Mouse (Mus musculus): ENCODE data around the gene Wnt5b.
A peak's percentile ranks its signal among the peaks of the same experiment; 100 is the strongest.
"Not testable (repeated sequence)": the region's sequence is repeated elsewhere in the genome, so short reads cannot be mapped to it uniquely, and the experiment has no call there.

Wnt5b gene

DNA sequence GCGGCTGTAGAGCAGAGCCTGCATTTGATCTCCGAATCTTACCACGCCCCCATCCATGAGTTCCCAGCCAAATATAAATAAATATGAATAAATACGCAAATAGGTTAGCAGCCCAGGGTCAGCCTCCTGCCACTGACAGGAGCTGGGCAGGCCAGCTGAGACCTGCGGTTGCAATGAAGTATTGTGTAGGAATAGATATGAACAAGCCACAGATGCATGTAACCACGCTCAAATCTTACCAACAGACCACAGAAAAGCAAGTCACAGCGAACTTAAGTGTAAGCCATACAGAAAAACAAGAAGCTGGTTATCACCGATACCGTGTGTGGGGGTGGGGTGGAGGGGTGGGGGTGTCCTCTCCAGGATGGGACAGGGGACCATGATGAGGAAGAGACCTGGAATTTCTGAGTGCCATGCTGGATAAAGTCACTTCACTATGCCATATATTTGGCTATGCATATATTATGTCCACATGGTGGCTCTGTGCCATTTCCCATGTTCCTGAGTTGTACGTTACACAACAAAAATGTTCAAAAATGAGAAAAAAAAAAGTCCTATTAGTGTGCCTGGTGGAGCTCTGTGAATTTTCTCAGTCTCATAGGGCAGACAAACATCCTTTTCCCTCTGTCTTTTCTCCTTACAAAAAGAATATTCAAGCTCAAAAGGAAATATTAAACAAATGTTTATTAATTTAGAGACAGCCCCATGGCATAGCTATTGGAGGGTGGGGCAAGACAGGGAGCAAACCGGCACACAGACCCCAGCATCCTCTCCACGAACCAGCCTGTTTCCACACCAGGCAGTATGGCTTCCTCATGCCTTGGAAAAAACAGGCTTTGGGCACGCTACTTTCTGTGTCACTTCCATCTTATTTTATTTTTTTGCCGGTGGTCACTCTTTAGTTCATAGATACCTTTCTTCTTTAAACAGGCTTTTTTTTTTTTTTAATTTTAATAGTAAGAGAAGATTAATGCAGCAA, 92.9 kb downstream of the Wnt5b start:
- no peak for DNase-seq

DNA sequence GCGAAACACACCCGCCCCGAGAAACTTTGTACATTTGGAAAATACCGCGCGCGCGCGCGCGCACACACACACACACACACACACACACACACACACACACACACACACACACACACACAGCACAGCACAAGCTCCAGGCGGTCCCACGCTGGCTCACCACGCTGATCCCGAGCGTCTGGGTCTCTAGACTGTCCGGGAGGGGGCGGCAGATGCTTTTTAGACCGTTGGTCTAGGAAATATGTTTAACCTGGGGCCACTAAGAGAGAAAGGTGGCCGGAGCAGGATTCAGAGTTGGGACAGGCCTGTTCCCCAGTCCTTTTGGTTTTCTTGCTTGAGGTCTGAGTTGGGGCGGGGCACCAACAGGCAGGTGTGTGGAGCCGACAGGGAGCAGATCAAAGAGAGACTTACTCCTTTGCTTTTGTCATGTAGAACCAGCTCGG, 95.1 kb downstream of the Wnt5b start:
- DNase-seq: peak; percentile 83 to 92

DNA sequence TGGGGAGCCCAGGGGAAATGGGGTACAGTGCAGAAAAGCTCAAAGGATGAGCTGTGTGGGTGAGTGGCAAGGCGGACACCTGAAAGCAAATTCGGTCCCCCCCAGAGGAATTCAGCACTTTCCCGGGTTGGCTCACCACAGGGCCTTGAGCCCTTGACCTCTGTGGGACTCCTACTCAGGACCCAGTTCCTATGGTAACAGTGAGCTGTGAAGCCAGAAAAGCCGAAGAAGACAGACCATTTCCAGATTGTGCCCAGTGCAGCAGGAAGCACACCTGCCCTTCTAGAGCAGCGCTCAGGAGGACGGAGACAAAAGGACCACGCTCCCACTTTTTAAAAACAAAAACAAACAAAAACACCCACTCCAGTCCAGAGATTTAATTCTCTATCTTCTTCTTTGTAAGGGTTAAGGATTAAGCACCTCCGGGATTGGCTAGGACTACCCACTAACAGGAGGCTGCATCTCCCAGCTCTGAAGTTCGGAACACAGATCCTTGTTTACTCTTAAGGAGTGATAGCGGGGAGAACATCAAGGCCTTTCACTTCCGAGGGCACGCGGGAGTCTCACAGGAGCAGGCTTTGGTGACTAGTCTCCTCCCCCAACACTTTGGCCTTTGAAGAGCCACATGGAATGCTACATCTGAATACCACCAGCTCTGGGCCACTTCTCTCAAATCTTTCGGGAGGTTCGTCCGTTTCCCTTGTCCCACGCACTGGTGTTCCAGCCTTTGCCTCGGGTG, 95.7 kb downstream of the Wnt5b start:
- peak in 1 of 2 experiments; percentile 41 for DNase-seq

DNA sequence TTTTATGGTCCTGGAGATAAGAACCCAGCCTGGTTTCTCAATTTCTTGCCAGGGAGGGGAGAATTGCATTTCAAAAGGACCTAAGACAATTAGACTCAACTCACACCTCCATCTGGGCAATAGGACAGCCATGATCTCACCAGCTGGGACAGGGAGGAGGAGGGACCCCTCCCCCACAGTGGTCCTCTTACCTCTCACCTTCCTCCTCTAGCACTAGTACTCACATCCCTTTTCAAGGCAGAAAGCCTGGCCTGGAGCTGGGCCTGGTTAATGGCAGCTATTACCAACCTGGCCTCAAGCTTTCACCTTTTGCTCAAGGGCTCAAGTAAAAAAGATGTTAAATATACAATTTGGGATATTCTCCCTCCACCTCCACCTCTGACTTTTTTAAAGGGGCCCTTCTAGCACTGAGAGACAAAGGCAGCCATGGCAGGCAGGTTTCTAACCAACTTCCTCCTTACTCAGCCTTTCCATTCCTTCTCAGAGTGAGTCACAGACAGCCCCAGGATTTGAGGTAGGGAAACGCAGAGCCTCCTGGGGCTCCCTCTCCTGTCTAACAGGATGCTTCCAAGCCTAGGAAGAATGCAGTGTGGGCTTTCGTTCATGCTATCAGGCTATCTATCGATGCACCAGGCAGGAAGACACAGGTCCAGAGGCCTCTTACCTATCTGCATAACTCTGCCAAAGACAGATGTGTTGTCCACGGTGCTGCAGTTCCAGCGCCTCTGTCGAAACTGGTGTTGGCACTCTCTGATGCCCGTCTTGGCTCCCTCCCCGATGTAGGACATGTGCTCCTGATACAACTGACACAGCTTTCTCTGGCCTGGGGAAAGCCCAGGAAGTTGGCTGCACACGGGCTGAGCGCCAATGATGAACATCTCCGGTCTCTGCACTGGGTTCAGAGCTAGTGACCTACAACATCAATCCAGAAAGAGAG, 98.2 kb downstream of the Wnt5b start:
- DNase-seq: no peak

DNA sequence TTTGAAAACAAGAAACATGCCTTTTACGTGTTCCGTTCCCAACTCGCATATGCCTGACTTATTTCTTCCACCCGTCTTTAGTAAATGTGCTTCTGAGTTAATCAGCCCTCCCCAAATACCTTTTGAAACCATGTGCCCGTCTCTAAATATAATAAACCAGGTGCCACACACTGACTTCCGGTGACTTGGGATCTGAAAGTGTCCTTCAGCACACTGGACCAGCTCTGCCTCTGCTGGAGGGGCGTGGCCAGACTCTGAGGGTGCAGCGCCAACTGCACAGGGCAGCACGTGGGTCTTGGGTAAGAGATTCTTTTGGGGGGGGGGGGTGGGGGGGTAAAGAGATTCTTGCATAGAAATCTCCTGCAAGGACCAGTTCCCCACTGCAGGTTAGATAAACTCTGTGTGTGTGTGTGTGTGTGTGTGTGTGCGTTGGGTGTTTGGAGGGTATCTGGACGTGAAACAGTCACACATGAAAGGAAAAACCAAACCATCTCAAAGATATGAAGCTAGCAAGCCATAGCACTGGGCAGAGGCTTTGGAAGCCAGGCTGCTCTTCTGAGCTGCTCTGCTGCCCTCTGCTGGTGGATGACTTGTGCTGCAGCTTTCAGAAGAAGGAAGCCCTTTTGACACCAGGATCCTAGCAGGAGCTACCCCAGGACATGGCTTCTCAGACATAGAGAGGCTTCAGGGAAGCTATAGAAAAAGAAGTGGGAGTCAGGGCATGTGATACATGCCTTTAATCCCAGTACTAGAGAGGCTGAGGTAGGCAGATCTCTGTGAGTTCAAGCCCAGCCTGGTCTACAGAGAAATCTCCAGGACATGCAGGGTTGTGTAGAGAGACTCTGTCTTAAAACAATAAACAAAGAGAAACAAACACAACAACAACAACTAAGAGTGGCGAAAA, 100.2 kb downstream of the Wnt5b start:
- DNase-seq: peak; percentile 79 to 92

DNA sequence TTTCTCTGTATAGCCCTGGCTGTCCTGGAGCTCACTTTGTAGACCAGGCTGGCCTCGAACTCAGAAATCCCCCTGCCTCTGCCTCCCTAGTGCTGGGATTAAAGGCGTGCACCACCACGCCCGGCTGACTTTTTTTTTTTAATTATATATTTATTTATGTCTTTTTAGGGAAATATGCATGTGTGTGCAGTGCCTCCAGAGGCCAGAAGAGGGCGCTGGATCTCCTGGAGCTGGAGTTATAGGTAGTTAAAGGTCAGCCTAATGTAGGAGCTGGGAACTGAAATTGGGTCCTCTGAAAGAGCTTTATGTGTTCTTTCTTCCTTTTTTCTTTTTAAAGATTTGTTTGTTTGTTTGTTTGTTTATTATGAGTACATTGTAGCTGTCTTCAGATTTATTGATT, 101.4 kb downstream of the Wnt5b start:
- DNase-seq: not testable (repeated sequence)

DNA sequence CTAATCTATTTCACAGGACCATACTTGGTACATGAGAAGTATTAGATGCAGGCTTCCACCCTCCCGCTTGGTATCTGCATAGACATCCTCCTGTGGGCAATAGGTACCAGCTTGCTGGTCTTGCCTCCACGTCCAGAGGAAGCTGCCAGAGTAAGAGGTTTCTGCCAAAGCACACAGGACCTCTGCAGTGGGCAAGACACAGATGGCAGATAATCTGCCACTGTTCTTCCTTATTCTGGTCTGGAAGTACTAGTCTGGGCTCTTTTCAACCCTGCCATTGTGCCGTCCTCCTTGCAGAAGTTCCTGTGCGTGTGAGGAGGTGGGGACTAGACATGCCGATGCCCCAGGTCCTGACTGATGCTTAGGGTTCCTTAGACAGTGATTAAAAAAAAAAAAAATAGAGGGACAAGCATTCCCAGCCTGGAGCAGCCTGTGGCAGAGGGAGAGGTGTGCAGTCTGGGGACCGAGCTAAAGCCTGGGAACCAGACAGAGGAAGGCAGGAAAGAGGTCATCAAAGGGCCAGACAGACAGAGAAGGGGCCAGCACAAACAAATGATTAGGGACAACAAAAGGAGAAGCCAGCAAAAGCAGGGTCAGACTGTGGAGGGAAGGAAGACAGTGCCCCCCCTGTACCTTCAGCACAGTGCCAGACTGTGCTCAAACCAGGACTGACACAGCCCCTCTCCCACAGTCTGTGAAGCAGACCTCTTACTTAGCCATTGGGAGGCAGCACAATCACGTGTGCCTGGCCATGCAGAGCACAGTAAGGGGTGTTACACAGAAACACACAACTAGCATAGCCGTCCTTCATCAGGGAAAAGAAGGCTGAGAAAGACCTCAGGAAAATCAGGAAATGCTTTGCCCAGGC, 106.0 kb downstream of the Wnt5b start:
- DNase-seq: no peak

DNA sequence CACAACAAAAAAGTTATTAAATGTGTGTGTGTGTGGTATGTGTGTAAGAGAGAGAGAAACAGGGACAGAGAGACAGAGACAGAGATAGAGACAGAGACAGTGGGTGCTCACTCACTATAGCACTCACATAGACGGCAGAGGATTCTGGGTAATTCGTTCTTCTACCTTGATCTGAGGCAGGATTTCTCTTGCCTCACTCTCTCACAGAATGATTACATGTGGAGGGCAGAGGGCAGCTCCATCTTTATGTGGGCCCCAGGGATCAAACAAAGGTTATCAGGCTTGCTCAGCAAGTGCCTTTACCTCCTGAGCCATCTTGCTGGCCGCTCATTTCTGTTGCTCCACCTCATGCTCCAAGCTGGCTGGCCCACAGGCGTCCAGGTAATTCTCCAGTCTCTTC, 109.8 kb downstream of the Wnt5b start:
- no peak for DNase-seq

DNA sequence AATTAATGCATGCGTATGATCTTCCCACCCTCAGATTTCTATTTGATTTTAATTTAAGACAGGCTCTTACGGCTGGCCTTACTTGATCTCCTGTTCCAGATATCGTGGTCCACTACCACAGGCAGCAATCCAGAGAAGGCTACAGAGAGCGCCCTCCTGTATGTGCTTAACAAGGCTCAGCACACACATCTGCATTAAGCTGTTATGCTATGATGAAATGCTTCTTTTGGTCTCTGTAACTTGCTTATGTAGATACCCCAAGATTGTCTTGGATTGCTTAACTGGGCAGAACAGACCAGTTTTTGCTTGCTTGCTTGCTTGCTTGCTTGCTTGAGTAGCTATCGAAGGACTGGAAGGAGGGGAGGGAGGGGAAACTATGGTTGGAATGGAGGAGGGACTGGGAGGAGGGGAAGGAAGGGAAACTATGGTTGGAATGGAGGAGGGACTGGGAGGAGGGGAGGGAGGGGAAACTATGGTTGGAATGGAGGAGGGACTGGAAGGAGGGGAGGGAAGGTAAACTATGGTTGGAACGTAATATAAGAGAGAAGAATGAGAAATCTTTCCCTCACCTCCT, 112.3 kb downstream of the Wnt5b start:
- DNase-seq: peak in 1 of 2 experiments; percentile 53

DNA sequence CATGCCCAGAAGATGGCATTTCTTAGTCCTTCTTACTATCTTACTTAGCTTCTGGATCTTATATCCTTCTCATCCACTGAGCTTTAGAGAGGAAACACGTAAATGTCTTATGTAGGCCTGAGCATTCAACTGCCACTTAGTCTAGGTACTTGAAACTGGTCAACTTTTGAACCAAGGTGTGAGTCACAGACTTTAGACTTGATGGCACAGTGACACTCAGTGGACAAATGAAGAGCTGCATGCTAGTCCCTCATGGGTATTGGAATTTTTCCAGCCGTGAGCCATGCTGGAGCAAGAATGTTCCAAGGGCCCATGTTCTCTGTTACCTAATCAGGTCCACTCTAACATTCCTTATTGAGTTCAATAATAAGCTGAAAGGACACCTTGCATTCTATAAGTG, 113.6 kb downstream of the Wnt5b start:
- DNase-seq: peak; percentile 75 to 84

DNA sequence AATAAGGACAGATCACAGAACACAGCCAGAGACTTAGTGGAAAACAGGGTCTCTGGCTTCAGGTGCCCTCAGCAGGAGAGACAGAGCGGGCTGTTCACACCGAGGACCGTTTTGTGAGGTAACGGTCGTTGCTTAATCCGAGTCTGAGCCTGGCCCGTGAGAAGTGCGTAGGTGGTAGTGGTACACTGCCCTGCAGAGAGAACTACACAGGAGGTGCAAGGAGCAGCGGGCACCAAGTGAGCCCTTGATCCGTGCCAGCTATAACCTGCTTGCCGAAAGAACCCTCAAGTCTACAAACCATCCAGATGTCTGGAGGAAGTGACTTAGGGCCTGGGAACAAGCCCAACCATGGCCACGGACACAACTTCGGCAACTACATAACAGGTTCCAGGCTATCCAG, 114.8 kb downstream of the Wnt5b start:
- no peak for DNase-seq

DNA sequence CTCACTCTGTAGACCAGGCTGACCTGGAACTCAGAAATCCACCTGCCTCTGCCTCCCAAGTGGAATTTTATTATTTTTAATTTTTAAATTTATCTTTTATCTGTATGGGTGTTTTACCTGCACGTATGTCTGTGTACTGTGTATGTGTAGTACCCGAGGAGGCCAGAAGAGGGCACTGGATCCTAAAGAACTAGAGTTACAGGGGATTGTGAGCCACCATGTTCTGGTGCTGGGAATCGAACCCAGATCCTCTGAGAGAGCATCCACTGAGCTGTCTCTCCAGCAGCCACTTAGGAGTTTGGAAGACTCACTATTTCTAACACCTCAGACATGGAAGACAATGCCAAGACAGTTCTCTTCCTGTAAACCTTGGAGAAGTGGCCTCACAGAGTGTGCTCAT, 115.5 kb downstream of the Wnt5b start:
- DNase-seq: peak in 1 of 2 experiments; percentile 65

DNA sequence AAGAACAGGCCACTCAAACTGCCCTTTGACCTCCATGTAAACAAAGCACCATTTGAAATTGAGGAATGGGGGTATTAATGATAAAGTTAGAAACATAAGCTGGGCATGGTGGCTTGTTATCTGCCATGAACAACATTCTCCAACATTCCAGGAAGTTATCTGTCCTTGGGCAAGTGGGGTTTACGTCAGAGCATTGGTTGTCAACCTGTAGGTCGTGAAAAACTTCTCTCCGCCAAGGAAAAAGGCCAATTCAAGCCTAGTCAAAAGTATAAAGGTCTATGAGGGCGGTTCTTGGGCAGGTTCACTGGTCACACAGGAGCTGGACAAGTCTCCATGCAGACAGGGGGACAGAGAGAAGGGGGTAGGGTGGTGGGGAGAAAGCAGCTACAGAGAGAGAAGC, 123.1 kb downstream of the Wnt5b start:
- peak; percentile 31 to 41 for DNase-seq

DNA sequence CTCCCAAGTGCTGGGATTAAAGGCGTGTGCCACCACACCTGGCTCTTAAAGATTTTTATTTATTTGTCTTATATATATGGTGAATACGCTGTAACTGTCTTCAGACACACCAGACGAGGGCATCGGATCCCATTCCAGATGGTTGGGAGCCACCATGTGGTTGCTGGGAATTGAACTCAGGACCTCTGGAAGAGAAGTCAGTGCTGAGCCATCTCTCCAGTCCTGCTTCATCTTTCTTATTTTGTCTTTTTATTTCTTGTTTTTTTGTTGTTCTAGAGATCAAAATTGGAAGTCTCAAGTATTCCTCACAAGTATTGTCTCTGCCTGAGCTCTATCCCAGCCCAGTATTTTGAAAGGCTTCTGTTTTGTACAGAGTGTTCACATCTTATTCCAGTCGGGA, 123.8 kb downstream of the Wnt5b start:
- no peak for DNase-seq

DNA sequence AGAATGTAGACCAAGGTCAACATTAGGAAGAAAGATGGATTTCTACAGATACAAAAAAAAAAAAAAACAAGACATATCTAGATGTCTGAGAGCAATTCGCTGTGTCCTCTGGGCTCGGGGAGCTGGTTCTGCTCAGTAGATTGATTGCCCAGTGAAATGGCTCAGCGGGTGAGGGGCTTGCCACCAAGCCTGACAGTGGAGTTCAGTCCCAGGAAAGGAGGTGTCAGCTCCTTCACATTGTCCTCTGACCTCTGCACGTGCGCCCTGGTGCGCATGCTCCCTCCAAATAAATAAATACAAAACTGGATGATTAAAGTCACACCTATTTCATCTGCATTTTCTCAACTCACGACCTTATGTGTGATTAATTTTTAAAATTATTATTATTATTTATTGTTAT, 124.7 kb downstream of the Wnt5b start:
- DNase-seq: no peak

DNA sequence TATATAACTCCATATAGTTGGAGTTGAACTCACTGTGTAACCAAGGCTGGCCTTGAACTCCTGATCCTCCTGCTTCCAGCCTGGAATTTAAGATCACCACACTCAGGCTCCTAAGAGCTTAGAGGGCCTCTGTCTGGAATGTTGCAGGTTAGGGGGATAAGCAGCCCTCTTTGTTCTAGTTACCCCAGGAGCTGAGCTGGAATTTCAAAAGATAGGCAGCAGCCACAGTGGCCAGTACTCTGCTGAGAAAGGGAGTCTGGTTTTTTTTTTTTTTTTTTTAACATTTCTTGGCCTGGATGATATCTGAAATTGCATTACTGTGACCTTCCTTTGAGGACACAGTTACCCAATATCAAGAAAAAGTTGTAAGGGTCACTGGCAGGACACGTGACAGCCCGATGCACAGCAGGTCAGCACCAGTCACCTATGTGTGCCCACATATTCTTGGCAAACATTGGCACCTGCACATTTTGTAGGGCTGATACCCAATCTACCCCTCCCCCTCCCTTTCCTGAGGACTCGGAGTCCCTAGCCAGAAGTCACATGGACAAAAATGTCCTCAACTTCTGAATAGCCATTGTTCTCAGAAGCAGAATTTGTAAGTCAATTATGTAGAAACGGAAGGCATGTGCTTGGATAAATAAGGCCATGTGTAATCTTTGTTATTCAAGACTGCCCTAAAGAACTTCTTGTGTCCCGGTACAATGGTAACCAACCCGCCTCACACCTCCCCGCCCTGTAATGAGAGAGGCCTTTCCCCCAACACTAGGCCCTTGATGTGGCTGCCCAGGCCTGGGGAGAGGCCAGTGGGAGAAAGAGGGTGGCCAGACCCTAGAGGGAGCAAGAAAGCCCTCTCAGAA, 125.5 kb downstream of the Wnt5b start:
- DNase-seq: peak in 1 of 2 experiments; percentile 43

DNA sequence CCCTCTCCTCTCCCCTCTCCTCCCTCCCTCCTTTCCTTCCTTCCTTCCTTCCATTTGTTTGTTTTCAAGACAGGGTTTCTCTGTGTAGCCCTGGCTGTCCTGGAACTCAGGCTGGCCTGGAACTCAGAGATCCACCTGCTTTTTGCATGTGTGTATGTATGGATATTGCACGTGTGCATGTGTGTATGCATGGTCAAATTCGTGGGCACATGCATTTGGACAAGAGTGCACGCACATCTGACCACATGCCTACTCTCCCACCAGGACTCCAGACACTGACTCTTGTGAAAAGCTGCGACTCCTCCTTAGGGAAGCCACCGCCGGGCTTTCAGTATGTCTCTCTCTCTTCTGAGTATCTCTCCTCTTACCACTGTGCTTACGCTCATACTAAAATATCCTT, 126.3 kb downstream of the Wnt5b start:
- DNase-seq: no peak

DNA sequence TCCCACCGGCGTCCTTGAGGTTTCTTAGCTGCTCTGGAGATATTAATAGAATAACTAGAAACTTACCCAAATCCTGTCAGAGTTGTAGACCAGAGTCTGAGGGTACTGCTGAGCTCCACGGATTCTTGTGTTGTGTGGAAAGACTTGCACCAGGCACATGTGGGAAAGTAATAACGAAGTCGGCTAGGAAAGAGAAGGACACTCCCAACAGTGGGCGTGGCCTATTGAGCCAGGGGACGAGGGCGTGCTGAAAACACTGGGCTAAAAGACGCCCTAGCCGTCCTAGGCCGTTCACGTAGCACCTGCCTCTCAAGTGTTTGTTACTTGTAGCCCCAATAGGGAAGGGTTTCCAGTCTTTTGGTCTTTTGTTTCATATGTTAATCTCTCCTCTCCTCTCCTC, 126.8 kb downstream of the Wnt5b start, which contains the start of gene Adipor2:
Gene Adipor2 (minus strand): TSS at position 351 of the 400 bp plus-strand sequence.
- DNase-seq: peak; percentile 44 to 78

DNA sequence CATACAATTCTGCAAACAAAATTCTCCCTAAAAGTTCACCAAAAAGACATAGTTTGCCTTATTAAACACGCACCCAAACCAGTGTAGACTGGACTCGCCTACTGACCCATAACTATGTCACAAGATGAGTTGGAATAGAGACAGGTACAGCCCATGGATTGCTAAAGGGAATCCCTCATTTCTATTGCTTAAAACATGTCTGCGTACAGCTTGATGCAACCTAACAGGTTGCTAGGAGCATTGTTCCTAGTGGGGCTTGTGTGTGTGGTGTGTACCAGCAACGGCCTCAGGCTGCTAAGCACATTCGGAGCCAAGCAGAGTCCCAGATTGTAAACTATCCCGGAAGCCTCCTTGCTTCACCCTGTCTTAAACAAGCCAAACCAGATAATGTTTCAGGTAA, 127.5 kb downstream of the Wnt5b start:
- DNase-seq: no peak

Measured in kidney, postnatal 36 days (tissue).